Mouse (Mus musculus) midbrain, embryonic 15.5 days (tissue): ENCODE results near the gene 2310022B05Rik. TPM values are rescaled to one million over a fixed set of nuclear protein-coding genes. Genes with fewer than 3 reads are reported as not detected.
A peak's percentile ranks its signal among the peaks of the same experiment; 100 is the strongest.

Experiments used
- ATAC-seq: fragments of 200-750 bp; cut with Nextera tagmentation; replicated peaks from 2 replicates; pipeline ENCODE4 v1.8.0; 2017; ENCODE audit warnings: moderate TSS enrichment
- H3K27ac ChIP-seq: fragments of 300-500 bp; sonication (generic); 2 replicates; pipeline ENCODE4 v1.5.1; 2015; ENCODE audit warnings: mild to moderate bottlenecking, inconsistent platforms
- H3K27me3 ChIP-seq: fragments of 300-500 bp; sonication (generic); replicated peaks from 2 replicates; pipeline ENCODE4 v1.6.1; 2015; ENCODE audit warnings: inconsistent platforms
- H3K36me3 ChIP-seq: fragments of 300-500 bp; sonication (generic); replicated peaks from 2 replicates; pipeline ENCODE4 v1.6.1; 2015; ENCODE audit warnings: inconsistent platforms
- H3K4me1 ChIP-seq: fragments of 300-500 bp; sonication (generic); 2 replicates; pipeline ENCODE4 v1.6.1; 2015; ENCODE audit warnings: inconsistent platforms
- H3K4me2 ChIP-seq: fragments of 300-500 bp; sonication (generic); 2 replicates; pipeline ENCODE4 v1.6.1; 2015; ENCODE audit warnings: inconsistent platforms, mild to moderate bottlenecking, moderate library complexity
- H3K4me3 ChIP-seq: fragments of 300-500 bp; sonication (generic); 2 replicates; pipeline ENCODE4 v1.5.1; 2015; ENCODE audit warnings: mild to moderate bottlenecking, inconsistent platforms
- H3K9ac ChIP-seq: fragments of 300-500 bp; sonication (generic); 2 replicates; pipeline ENCODE4 v1.6.1; 2015; ENCODE audit warnings: mild to moderate bottlenecking, inconsistent platforms
- H3K9me3 ChIP-seq: fragments of 300-500 bp; sonication (generic); 2 replicates; pipeline ENCODE4 v1.6.1; 2016; ENCODE audit warnings: inconsistent platforms
- WGBS: fragments of 180-500 bp; shearing (Covaris S2); methylation state at CpG from one replicate; pipeline ENCODE4 v1.1.7; 2015; ENCODE audit warnings: mixed read lengths; 5-methylcytosine and 5-hydroxymethylcytosine counted together
- polyA plus RNA-seq: library from polyadenylated mRNA; unstranded; fragments of >200 nt; fragmentation: Nextera tagmentation; extraction: Ambion mirVana; gene quantifications from 2 replicates; pipeline ENCODE4 v1.2.1, GENCODE M21; 2015

The 2310022B05Rik gene
- polyA plus RNA-seq, 1 experiment from 2014 or later: 21.8 TPM

GRCm38 (mm10) chr8:124657961-124658360 is 5.2 kb downstream of the 2310022B05Rik start:
- Histone ChIP-seq H3K9ac (no peak overlapping the region), H3K27me3 (no peaks in the 10 kb centered on the region), H3K4me1 (peaks cover 50% of the 10 kb centered on the region), H3K4me3 (no peak overlapping the region), H3K27ac (no peak overlapping the region), H3K9me3 (no peaks in the 10 kb centered on the region), H3K36me3 (no peaks in the 10 kb centered on the region), H3K4me2 (no peak overlapping the region)
- ATAC-seq: no peak
- WGBS: 82% methylated on average over 7 of the region's 7 CpGs

GRCm38 (mm10) chr8:124653568-124654475 is 9.3 kb downstream of the 2310022B05Rik start:
- 75% methylated on average over 28 of the region's 28 CpGs for WGBS
- no peaks in the 10 kb centered on the region for H3K9me3 ChIP-seq
- no peak overlapping the region for H3K27ac ChIP-seq
- ATAC-seq: no peak
- H3K9ac ChIP-seq: no peak overlapping the region
- H3K4me1 ChIP-seq: peaks cover 22% of the 10 kb centered on the region
- no peaks in the 10 kb centered on the region for H3K27me3 ChIP-seq
- no peak overlapping the region for H3K4me3 ChIP-seq
- 0 out of 2 replicates have a peak, but pooled peaks cover 6% of the 10 kb centered on the region for H3K36me3 ChIP-seq
- H3K4me2 ChIP-seq: no peak overlapping the region

- ATAC-seq: no peak
- 33% methylated on average over 4 of the region's 4 CpGs for WGBS
Observed at GRCm38 (mm10) chr8:124652546-124652945, 10.6 kb downstream of the 2310022B05Rik start.

GRCm38 (mm10) chr8:124651776-124652175 is 11.4 kb downstream of the 2310022B05Rik start:
- H3K36me3 ChIP-seq: 0 out of 2 replicates have a peak, but pooled peaks cover 6% of the 10 kb centered on the region
- no peak overlapping the region for H3K4me3 ChIP-seq
- 90% methylated on average over 20 of the region's 20 CpGs for WGBS
- H3K9me3 ChIP-seq: no peaks in the 10 kb centered on the region
- no peak overlapping the region for H3K27ac ChIP-seq
- H3K4me1 ChIP-seq: peaks cover 11% of the 10 kb centered on the region
- H3K4me2 ChIP-seq: no peak overlapping the region
- H3K27me3 ChIP-seq: no peaks in the 10 kb centered on the region
- no peak for ATAC-seq
- no peak overlapping the region for H3K9ac ChIP-seq

More at GRCm38 (mm10) chr8:124652546-124652945, 10.6 kb downstream of the 2310022B05Rik start:
- Histone ChIP-seq H3K27ac (no peak overlapping the region), H3K36me3 (0 out of 2 replicates have a peak, but pooled peaks cover 6% of the 10 kb centered on the region), H3K9me3 (no peaks in the 10 kb centered on the region), H3K4me3 (no peak overlapping the region), H3K27me3 (no peaks in the 10 kb centered on the region), H3K4me2 (no peak overlapping the region), H3K4me1 (peaks cover 14% of the 10 kb centered on the region), H3K9ac (no peak overlapping the region)

- Histone ChIP-seq H3K27ac (no peak overlapping the region), H3K36me3 (0 out of 2 replicates have a peak, but pooled peaks cover 6% of the 10 kb centered on the region)
- no peak for ATAC-seq
Observed at GRCm38 (mm10) chr8:124648311-124648710, 14.9 kb downstream of the 2310022B05Rik start.

GRCm38 (mm10) chr8:124643540-124644339 is 19.4 kb downstream of the 2310022B05Rik start:
- Histone ChIP-seq H3K4me2 (0 out of 2 replicates have a peak overlapping the region, but pooled peaks have one; percentile 0), H3K4me1 (peaks cover 16% of the 10 kb centered on the region), H3K27me3 (no peaks in the 10 kb centered on the region), H3K9ac (no peak overlapping the region), H3K36me3 (peaks cover 11% of the 10 kb centered on the region; the same call in 1 of the 2 replicates), H3K27ac (peak overlapping the region; percentile 57), H3K4me3 (no peak overlapping the region), H3K9me3 (no peaks in the 10 kb centered on the region)
- ATAC-seq: peak; percentile 60; the same call in 1 of the 2 replicates
- WGBS: 63% methylated on average over 18 of the region's 18 CpGs

More at GRCm38 (mm10) chr8:124648311-124648710, 14.9 kb downstream of the 2310022B05Rik start:
- H3K4me1 ChIP-seq: peaks cover 20% of the 10 kb centered on the region
- no peaks in the 10 kb centered on the region for H3K9me3 ChIP-seq
- H3K4me3 ChIP-seq: no peak overlapping the region
- H3K4me2 ChIP-seq: no peak overlapping the region
- H3K27me3 ChIP-seq: no peaks in the 10 kb centered on the region
- H3K9ac ChIP-seq: no peak overlapping the region

GRCm38 (mm10) chr8:124641599-124641998 is 21.6 kb downstream of the 2310022B05Rik start:
- H3K27me3 ChIP-seq: no peaks in the 10 kb centered on the region
- ATAC-seq: no peak
- H3K27ac ChIP-seq: no peak overlapping the region
- H3K9ac ChIP-seq: no peak overlapping the region
- 93% methylated on average over 8 of the region's 8 CpGs for WGBS
- H3K9me3 ChIP-seq: no peaks in the 10 kb centered on the region
- peaks cover 14% of the 10 kb centered on the region for H3K4me1 ChIP-seq
- H3K4me3 ChIP-seq: no peak overlapping the region
- H3K4me2 ChIP-seq: no peak overlapping the region
- peaks cover 22% of the 10 kb centered on the region for H3K36me3 ChIP-seq

- 89% methylated on average over 8 of the region's 8 CpGs for WGBS
- Histone ChIP-seq H3K27ac (no peak overlapping the region), H3K4me3 (no peak overlapping the region), H3K4me1 (no peaks in the 10 kb centered on the region; the same call in 1 of the 2 replicates), H3K36me3 (peaks cover 30% of the 10 kb centered on the region), H3K27me3 (no peaks in the 10 kb centered on the region), H3K9ac (no peak overlapping the region), H3K9me3 (no peaks in the 10 kb centered on the region), H3K4me2 (no peak overlapping the region)
- no peak for ATAC-seq
Observed at GRCm38 (mm10) chr8:124635247-124635502, 28.0 kb downstream of the 2310022B05Rik start.

GRCm38 (mm10) chr8:124634411-124635246 is 28.5 kb downstream of the 2310022B05Rik start:
- peaks cover 28% of the 10 kb centered on the region for H3K36me3 ChIP-seq
- no peaks in the 10 kb centered on the region for H3K27me3 ChIP-seq
- H3K4me3 ChIP-seq: no peak overlapping the region
- H3K9ac ChIP-seq: no peak overlapping the region
- H3K4me2 ChIP-seq: no peak overlapping the region
- no peaks in the 10 kb centered on the region for H3K9me3 ChIP-seq
- WGBS: 75% methylated on average over 13 of the region's 13 CpGs
- no peaks in the 10 kb centered on the region; the same call in 1 of the 2 replicates for H3K4me1 ChIP-seq
- no peak overlapping the region for H3K27ac ChIP-seq
- no peak for ATAC-seq

GRCm38 (mm10) chr8:124633001-124633703 is 30.0 kb downstream of the 2310022B05Rik start:
- 87% methylated on average over 14 of the region's 14 CpGs for WGBS
- Histone ChIP-seq H3K9me3 (no peaks in the 10 kb centered on the region), H3K4me2 (no peak overlapping the region), H3K36me3 (peaks cover 16% of the 10 kb centered on the region), H3K27me3 (no peaks in the 10 kb centered on the region), H3K9ac (no peak overlapping the region), H3K4me3 (no peak overlapping the region), H3K27ac (no peak overlapping the region), H3K4me1 (no peaks in the 10 kb centered on the region; the same call in 1 of the 2 replicates)
- no peak for ATAC-seq

- Histone ChIP-seq H3K9me3 (no peaks in the 10 kb centered on the region), H3K9ac (no peak overlapping the region), H3K4me3 (no peak overlapping the region), H3K4me2 (no peak overlapping the region), H3K27ac (peak overlapping the region; percentile 13; the same call in 1 of the 2 replicates), H3K27me3 (no peaks in the 10 kb centered on the region), H3K4me1 (no peaks in the 10 kb centered on the region; the same call in 1 of the 2 replicates), H3K36me3 (peaks cover 11% of the 10 kb centered on the region)
- ATAC-seq: no peak
- WGBS: 42% methylated on average over 7 of the region's 7 CpGs
Observed at GRCm38 (mm10) chr8:124631966-124632365, 31.2 kb downstream of the 2310022B05Rik start.
